Mouse (Mus musculus): ENCODE data around the gene Naa15. TPM values are rescaled to one million over a fixed set of nuclear protein-coding genes. Genes with fewer than 3 reads are reported as not detected.

Gene Naa15
- 10 to 100 TPM; 48.0 to 56.5 TPM for total RNA-seq (2021)

DNA sequence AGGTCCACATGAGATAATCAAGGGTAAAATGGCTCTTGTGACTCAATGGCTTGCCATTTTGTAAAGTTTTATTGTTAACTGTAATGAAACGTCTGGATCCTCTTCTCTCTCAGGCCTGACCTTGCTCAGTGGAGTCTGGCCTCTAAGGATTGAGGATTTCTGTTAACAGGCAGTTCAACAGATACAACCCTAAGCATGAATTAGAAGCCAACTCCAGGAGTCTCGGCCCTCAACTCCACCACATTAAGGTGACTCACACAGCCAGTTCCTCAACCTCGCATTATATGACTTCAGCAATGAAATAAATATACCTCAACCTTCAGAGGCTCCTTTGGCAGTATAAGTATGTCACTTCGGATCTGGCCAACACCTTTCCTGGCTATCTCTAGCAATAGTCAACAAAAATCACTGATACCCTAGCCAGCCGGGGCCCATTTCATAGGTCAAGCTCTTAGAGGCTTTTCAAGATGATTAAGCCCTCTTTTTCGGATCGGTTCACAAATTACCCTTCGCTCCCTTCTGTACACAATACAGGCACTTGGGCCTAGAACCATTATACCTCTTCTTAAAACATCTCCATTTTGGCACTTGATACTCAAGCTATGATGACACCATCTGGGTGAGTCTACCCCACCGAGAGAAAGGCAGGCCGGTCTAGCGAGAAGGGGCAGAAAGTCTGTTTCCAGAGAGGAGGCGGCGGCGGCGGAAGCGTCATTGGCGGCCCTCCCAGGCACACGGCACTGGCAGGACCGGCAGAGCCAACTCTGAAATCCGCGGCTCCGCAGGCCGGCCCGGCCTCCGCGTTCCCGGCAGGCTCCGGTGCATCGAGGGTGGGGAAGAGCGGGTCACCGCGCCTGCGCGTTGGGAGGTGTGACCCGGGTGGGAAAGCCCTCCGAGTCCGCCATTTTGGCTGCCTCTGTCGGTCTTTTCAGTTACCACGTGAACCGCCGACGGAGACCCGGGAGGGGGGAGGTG, at the start of gene Naa15:
Naa15 (plus strand) TSS at position 51 of the 975 bp plus-strand sequence.
- DNase-seq (ENCODE audit: extremely low spot score in 1 of 2, low spot score in 2 of 2), result peak; percentile 94 to 98
- intact Hi-C loops (cut with DNase I), result no loop called here

DNA sequence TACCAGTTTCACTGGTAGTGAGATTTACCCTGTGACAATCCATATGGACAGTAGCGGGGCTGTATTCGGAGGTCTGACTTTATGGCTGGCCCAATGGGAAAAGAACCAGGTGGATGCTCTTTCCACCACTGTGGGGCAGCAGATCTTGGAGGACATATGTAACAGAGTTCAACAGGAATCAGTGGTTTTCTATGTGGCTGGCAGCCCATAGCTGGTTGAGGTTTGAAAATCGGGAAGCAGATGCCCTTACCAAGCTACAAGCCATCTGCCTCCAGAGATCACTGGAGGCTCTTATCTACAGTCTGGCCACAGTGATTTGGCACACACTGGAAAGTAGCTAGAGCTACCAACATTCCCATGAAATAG, 49.4 kb upstream of the Naa15 start:
- DNase-seq (ENCODE audit: extremely low spot score in 1 of 2, low spot score in 2 of 2), result no peak
- intact Hi-C loops (cut with DNase I), result loop anchor here (2.0 to 5.0 kb wide), 2 partner anchors 77 to 133 kb away; no protein-coding TSS in a partner anchor

DNA sequence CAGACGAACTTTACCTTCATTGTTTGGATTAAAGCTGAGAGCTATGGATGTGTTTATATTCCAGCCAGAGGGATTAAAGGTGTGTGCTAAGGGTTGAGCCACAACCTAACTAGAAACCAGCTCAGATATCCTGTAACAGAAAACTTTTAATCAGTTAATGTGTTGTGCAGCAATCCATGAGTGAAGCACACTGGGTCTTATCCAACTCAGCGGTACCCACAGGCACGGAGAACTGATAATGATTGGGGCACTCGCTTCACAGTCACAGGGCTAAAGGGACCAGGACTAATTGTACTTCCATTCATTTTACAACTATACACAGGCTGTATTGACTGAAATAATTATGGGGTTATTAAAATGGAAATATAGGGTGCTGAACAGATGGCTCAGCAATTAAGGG, 48.0 kb upstream of the Naa15 start:
- intact Hi-C loops (cut with DNase I), result loop anchor here (5.0 kb wide), 1 partner anchor 135 kb away; no protein-coding TSS in a partner anchor
- DNase-seq (ENCODE audit: extremely low spot score in 1 of 2, low spot score in 2 of 2), result no peak

DNA sequence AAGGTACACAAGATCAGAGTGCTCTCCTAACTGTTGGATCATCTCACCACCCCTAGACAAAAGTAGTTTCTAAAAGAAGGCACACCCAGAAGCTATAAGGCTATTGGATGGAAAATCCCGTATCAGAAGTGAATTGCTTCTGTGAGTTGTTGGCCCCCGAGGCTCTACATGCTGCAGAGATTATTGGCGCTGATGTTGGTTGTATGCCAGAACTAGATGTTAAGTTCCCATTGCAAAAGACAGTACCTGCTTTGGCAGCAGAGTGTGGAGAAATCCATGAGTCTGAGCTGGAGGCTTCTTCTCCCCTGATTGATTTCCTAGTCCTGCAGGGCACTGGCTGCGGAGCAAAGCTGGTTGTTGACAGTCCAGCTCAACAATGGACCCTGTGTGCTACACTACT, 46.9 kb upstream of the Naa15 start:
- no peak for DNase-seq (ENCODE audit: extremely low spot score in 1 of 2, low spot score in 2 of 2)

DNA sequence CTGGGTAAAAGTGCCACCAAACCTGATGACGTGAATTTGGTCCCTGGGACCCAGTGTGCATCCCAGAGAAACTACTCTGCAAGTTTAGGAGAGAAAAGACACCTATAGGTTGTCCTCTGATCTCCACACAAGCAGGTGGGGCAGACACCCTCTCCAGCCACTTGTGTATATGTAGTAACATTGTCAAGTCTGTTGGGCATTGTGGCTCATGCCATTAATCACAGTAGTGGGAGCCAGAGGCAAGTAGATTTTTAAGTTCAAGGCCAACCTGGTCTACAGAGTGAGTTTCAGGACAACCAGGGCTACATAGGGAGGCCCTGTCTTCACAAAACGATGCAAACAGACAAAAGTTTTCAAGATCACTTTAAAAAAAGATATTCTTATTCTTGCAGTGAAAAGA, 43.1 kb upstream of the Naa15 start:
- DNase-seq (ENCODE audit: extremely low spot score in 1 of 2, low spot score in 2 of 2), result no peak
- intact Hi-C loops (cut with DNase I), result no loop called here

More for the DNA sequence above, 46.9 kb upstream of the Naa15 start:
- intact Hi-C loops (cut with DNase I), result loop anchor here (5.0 kb wide), 1 partner anchor 136 kb away; no protein-coding TSS in a partner anchor

DNA sequence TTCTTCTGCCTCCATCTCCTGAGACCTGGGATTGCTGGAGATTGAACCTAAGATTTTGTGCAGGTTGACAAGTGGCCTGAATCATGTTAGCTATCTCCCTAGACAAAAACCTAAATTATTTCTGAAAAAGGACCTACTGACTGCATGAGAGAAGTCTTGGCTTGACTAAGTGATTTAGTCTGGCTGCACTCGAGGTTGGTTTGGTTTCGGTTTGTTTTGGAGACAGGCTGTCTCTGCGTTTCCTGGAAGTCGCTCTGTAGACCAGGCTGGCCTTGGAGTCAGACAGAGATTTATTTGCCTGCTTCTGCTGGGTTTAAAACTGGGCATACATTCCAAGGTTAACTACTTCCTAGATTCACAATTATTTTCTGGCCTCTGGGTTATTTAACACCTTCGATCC, 42.1 kb upstream of the Naa15 start:
- DNase-seq (ENCODE audit: extremely low spot score in 1 of 2, low spot score in 2 of 2), result no peak
- intact Hi-C loops (cut with DNase I), result no loop called here

DNA sequence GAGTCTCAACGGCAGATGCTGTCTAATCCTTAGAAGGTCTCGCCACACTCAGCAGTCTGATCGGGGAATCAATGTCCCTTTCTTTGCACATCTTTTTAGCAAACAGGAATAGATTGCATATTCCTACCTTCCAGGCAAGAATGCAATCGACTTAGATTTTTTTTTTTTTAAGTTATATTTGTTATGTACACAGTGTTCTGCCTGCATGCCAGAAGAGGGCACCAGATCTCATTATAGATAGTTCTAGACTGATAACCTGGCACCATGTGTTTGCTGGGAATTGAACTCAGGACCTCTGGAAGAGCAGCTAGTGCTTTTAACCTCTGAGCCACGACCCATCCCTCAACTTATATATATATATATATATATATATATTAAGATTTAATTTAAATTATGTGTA, 41.4 kb upstream of the Naa15 start:
- intact Hi-C loops (cut with DNase I), result no loop called here
- no peak for DNase-seq (ENCODE audit: extremely low spot score in 1 of 2, low spot score in 2 of 2)

DNA sequence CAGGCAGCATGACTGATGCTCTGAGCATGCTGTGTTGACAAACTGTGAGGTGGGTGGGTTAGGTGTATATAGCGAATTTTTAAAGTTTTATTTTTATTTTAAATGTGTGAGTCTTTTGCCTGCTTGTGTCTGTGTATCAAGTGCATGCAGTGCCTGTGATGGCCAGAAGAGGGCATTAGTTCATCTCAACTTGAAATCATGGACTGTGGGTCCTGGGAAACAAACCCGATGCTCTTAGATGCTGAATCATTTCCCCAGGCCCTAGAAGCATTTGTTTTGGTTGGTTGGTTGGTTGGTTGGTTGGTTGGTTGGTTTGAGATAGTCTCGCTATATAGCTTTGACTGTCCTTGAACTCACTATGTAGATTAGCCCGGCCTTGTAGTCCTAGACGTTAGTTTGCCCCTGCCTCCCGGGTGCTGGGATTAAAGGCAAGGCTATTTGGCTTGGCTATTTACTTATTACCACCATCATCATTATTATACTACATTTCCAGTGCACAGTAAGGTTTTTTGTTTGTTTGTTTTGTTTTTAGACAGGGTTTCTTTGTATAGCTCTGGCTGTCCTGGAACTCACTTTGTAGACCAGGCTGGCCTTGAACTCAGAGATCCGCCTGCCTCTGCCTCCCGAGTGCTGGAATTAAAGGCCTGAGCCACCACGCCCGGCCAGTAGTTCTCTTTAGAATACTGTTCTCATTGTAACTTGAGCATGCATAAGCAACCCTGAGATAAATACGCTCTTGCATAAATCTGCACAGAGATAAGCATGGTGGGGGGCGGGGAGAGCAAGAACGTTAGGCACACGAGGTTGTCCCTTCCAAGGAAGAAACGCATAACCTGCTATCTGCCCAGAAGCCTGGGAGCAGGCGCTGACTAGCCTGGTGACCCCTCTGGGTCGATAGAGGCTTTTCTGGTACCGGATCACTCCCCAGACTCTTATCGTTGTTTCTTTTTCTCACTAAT, 39.4 kb upstream of the Naa15 start:
- peak in 1 of 2 experiments; percentile 42 for DNase-seq (ENCODE audit: extremely low spot score in 1 of 2, low spot score in 2 of 2)
- intact Hi-C loops (cut with DNase I), result no loop called here

DNA sequence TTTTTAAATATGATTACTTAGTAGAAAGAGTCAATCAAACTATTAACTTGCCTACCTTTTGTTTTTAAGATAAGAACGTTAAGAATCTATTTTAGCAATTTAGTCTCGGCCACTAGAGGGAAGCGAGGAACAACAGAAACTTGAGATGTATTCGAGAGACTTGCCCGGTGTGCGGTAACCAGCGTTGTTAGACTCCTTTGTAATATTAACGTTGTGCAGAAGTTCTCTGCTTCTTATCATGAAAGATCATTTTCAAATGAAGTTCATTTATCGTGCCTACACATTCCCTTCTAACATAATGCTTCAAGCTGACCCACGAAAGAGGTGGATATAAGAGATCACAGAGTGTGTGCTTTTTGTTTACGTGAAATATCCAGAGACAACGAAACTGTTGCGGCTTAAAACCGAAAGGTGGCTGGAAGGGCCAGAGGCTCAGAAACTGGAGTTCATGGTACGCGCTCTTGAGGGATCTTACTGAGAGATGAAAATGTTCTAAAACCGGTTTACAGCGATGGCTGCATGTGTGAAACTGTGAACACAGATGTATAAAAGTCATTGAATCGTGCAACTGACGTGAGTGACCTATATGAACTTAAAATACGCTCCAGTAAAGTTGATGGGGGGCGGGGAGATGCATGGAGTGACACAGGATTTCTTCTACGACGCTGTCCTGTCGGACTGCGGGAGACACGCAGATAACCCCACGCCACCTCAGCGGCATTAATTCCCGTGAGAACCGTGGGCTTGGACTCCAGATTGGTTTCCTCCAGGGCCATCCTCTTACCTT, 36.9 kb upstream of the Naa15 start:
- DNase-seq (ENCODE audit: extremely low spot score in 1 of 2, low spot score in 2 of 2), result no peak
- intact Hi-C loops (cut with DNase I), result no loop called here

DNA sequence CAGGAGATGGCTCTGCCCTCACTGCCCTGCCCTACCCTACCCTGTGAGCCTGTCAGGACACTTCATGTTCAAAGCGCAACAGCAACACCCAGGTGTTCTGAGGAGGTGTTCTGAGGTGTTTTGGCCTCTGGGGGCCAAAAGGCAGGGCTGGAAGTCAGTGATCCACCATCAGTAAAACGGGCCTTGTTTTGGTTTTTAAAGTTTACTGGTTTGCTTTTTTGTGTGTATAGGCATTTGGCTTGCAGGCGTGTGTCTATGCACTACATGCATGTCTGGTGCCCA, 36.3 kb upstream of the Naa15 start:
- DNase-seq (ENCODE audit: extremely low spot score in 1 of 2, low spot score in 2 of 2), result no peak
- intact Hi-C loops (cut with DNase I), result no loop called here

DNA sequence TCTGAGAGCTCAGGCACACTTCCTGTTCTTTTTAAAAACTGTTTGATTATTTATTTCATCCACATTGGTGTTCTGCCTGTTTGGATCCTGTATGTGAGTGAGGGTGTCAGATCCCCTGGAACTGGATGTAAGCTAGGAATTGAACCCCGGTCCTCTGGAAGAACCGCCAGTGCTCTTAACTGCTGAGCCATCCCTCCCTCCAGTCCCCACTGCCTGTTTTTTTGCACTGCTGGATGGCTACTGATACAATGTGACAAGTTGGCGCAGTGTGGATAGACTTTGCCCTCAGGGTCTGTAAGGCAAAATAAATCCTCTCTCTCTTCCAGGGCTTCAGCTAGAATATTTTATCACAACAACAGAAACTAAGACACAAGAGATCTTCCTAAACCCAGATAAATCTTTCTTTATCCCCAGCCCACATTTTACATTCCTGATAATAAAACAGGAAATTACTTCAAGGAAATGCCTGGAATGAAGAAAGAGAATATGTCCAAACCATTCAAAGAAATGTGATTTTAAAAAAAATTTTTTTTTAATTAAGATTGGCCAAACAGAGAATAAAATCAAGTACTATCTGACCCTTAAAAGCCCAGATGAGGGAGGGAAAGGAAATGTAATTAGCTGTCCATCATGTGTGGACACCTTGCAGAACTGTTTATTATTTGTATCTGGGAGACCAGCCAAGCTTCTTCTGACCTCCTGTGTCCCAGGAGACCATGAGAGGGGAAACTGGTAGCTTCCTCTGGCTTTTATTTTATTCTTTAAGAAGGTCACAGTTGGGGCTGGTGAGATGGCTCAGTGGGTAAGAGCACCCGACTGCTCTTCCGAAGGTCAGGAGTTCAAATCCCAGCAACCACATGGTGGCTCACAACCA, 34.9 kb upstream of the Naa15 start:
- DNase-seq (ENCODE audit: extremely low spot score in 1 of 2, low spot score in 2 of 2), result no peak
- intact Hi-C loops (cut with DNase I), result loop anchor here (2.0 kb wide), 1 partner anchor 21 kb away; no protein-coding TSS in a partner anchor

DNA sequence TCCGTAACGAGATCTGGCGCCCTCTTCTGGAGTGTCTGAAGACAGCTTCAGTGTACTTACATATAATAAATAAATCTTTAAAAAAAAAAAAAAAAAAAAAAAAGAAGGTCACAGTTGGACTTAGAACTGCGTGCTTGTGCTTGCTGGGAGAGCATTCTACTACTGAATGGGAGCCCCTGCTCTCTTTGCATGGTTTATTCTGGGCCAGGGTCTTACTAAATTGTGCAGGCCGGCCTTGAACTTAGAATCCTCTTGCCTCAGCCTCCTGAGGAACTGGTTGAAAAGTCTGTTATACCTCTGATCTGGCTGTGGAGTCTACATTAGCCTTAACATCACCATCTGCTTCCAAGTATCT, 34.3 kb upstream of the Naa15 start:
- DNase-seq (ENCODE audit: extremely low spot score in 1 of 2, low spot score in 2 of 2), result no peak
- intact Hi-C loops (cut with DNase I), result loop anchor here (2.0 kb wide), 1 partner anchor 20 kb away; no protein-coding TSS in a partner anchor

DNA sequence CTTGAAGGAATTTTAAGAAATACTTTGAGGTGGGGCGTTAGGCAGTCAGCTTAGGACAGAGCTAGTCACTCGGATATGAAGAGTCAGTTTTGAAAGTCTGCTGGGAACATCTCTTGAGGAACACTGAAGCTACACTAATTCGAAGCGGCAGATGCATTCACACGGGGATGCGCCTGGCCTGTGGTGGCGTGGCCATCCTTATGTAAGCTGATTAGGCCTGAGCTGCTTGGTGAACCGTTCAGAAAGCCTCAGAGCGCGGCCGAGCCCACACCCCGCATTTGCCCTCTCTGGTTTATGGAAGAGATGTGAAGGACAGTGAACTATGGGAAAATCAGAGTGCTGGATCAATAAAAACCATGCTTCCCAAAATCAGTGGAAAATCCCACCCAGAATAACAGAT, 31.5 kb upstream of the Naa15 start:
- DNase-seq (ENCODE audit: extremely low spot score in 1 of 2, low spot score in 2 of 2), result no peak
- intact Hi-C loops (cut with DNase I), result no loop called here

DNA sequence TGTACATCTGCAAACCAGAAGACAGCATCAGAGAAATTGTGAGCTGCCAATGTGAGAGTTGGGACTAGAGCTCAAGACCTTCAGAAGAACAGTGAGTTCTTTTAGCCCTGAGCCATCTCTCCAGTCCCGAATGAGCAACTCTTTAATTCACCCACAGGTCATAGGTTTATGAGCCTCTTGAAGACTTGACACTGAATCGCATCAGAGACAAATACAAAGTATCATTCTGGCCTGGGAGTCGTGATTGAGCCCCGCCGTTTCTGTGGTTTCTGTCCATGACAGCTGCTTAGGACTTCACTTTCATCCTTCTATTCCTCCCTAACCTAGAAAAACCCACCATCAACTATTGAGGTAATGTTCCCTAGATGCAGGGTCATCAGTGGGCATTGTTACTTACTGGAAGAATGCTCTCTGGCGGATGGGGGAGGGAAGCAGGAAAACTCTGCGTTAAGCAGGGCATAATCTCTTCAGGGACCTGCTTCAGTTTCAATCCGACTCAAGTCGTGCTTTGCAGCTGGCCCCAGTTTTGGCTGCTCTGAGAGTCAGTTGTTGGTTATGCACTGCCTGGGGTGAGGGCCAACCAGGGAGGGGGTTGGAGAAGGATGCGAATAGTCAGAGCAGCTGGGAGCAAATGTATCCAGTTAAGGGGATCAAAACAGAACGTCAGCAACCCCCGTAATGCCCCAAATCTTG, 28.4 kb upstream of the Naa15 start:
- intact Hi-C loops (cut with DNase I), result no loop called here
- no peak for DNase-seq (ENCODE audit: extremely low spot score in 1 of 2, low spot score in 2 of 2)

DNA sequence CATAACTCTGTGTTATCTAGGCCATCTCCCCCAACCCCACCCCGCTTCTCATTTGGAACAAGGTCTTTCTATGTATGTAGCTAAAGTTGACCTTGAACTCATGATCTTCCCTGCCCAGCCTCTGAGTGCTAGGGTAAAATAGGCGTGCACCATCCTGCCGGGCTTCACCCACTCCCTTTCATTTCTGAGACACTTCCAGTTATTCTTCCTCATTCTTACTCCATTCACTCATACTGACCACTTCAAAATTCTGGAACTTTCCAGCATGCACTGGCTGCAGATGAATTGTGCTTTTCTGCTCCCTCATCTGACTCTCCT, 27.9 kb upstream of the Naa15 start:
- no peak for DNase-seq (ENCODE audit: extremely low spot score in 1 of 2, low spot score in 2 of 2)

DNA sequence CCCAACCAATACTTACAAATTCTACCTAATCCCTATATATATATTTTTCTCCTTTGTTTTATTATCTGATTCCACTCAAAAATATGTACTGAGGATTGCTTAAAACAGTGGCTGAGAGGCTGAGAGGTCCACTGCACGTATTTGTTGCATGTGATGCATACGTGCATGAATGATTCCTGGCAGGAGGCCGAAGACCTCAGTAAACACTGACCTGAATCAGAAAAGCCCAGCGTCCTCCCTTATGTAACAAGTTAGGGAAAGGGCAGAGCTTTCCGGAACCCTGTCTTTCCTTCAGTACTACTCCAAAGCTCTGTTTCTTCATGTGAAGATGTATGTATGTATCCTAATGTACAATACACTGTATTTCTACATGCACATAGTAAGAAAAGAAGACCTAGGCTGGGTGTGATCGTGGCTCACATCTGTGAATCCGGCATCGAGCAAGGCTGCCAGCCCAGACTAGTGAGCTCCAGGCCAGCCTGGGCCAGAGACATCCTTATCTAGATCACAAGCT, 27.0 kb upstream of the Naa15 start:
- intact Hi-C loops (cut with DNase I), result no loop called here
- no peak for DNase-seq (ENCODE audit: extremely low spot score in 1 of 2, low spot score in 2 of 2)

More for the DNA sequence above, 27.9 kb upstream of the Naa15 start:
- intact Hi-C loops (cut with DNase I), result no loop called here

DNA sequence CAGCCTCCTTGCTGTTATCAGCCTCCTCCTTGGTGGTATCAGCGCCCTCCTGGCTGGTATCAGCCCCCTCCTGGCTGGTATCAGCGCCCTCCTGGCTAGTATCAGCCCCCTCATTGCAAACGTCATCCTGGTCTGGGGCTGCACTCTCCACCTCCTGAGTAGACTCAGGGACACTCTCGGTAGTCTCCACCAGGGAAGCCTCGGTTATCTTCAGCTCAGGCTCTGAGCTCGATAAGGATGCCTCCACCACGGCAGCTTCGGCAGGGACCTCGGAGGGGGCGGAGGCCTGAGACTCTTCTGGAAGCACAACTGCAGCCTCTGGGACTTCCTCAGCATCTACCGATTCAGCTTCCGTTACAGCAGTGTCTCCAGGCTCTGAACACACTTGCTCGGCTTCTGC, 26.0 kb upstream of the Naa15 start:
- DNase-seq (ENCODE audit: extremely low spot score in 1 of 2, low spot score in 2 of 2), result no peak
- intact Hi-C loops (cut with DNase I), result no loop called here

All from left cerebral cortex, postnatal 10 days (tissue).